Mouse (Mus musculus) bone marrow macrophage, adult 2 months (primary cell): ENCODE results near the gene 4930519G04Rik.

Source experiments
- CTCF ChIP-seq: IDR thresholded peaks from 2 replicates; pipeline ENCODE4 v1.5.1; 2012; ENCODE audit warnings: low read depth, mild to moderate bottlenecking, low read length, moderate library complexity
- POLR2A ChIP-seq: IDR thresholded peaks from 2 replicates; pipeline ENCODE4 v1.6.1; 2012; ENCODE audit warnings: mild to moderate bottlenecking, low read depth, low read length, borderline replicate concordance

DNA sequence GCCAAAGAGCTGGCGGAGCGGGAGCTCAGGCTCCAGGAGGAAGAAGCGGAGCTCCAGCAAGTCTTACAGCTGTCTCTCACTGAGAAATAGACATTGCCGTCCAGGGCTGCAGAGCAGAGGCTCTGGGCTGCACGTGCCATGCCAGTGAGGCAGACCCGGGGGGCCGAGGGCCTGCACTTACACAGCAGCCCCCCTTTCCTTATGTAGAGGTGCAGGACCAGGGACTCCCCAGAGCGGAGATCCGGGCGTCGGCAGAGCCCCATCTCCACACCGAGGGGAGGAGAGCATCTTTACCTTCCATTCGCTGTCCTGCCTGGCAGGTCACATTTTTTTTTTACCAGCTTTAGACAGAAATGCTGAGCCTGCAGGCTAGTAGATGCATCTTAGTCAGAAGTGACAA, 49.1 kb upstream of the 4930519G04Rik start:
- TF ChIP-seq CTCF (no peak), POLR2A (no peak)
